Mouse (Mus musculus) mature B cell (primary cell): ENCODE measurements at regions not wholly inside any gene's neighbourhood (a gene's known extent, or its start where the extent isn't known, plus 50 kb on each side); places are given as distances from the start of the nearest gene placed in this dataset.
"Not testable (repeated sequence)": the region's sequence is repeated elsewhere in the genome, so short reads cannot be mapped to it uniquely, and the experiment has no call there.

ENCODE experiments used
- in situ Hi-C: fragments of 300-500 bp; cut with MboI; formaldehyde crosslinking; loops from 2 replicates; pipeline ENCODE4 v1.14.3; 2019

GRCm38 (mm10) chr5:68252671-68253070, 221.0 kb downstream of the Grxcr1 start:
- in situ Hi-C loops: loop anchor here (25.0 kb wide), 1 partner anchor 1260 kb away; no protein-coding TSS in a partner anchor

GRCm38 (mm10) chr5:68253476-68253875, 221.8 kb downstream of the Grxcr1 start:
- in situ Hi-C loops: loop anchor here (25.0 kb wide), 1 partner anchor 1259 kb away; no protein-coding TSS in a partner anchor

GRCm38 (mm10) chr5:68254111-68254510, 222.5 kb downstream of the Grxcr1 start:
- in situ Hi-C loops: loop anchor here (25.0 kb wide), 1 partner anchor 1258 kb away; no protein-coding TSS in a partner anchor

GRCm38 (mm10) chr5:68264206-68264605, 232.6 kb downstream of the Grxcr1 start:
- in situ Hi-C loops: loop anchor here (25.0 kb wide), 1 partner anchor 1248 kb away; no protein-coding TSS in a partner anchor

GRCm38 (mm10) chr5:68274271-68274670, 242.6 kb downstream of the Grxcr1 start:
- in situ Hi-C loops: loop anchor here (25.0 kb wide), 1 partner anchor 1238 kb away; no protein-coding TSS in a partner anchor

GRCm38 (mm10) chr5:68275558-68276263, 244.1 kb downstream of the Grxcr1 start:
- in situ Hi-C loops: no loop called here

GRCm38 (mm10) chr5:68295774-68296173, 264.1 kb downstream of the Grxcr1 start:
- in situ Hi-C loops: not testable (repeated sequence)

GRCm38 (mm10) chr5:68313187-68313586, 281.6 kb downstream of the Grxcr1 start:
- in situ Hi-C loops: no loop called here

GRCm38 (mm10) chr5:68318979-68319378, 287.3 kb downstream of the Grxcr1 start:
- in situ Hi-C loops: no loop called here

GRCm38 (mm10) chr5:68326998-68327593, 295.5 kb downstream of the Grxcr1 start:
- in situ Hi-C loops: no loop called here

- in situ Hi-C loops: no loop called here
Measured at GRCm38 (mm10) chr5:68329311-68329710, 297.7 kb downstream of the Grxcr1 start.

- in situ Hi-C loops: no loop called here
Measured at GRCm38 (mm10) chr5:68329828-68330227, 298.2 kb downstream of the Grxcr1 start.

- in situ Hi-C loops: no loop called here
Measured at GRCm38 (mm10) chr5:68350921-68351320, 319.3 kb downstream of the Grxcr1 start.

- in situ Hi-C loops: no loop called here
Measured at GRCm38 (mm10) chr5:68351793-68352192, 320.2 kb downstream of the Grxcr1 start.

GRCm38 (mm10) chr5:68353211-68353610, 321.6 kb downstream of the Grxcr1 start:
- in situ Hi-C loops: no loop called here

GRCm38 (mm10) chr5:68353816-68354215, 322.2 kb downstream of the Grxcr1 start:
- in situ Hi-C loops: not testable (repeated sequence)

- in situ Hi-C loops: no loop called here
Measured at GRCm38 (mm10) chr5:68361581-68362211, 330.1 kb downstream of the Grxcr1 start.

- in situ Hi-C loops: no loop called here
Measured at GRCm38 (mm10) chr5:68373082-68373481, 341.4 kb downstream of the Grxcr1 start.
